Mouse (Mus musculus) megakaryocyte, embryonic 14.5 days (primary cell): Measurements from ENCODE around the gene Gm19935.

Experiments
- FLI1 ChIP-seq: IDR thresholded peaks from 2 replicates; pipeline ENCODE4 v1.6.1; 2012; ENCODE audit warnings: low read length, inconsistent platforms, mixed read lengths
- GATA1 ChIP-seq: IDR thresholded peaks from 3 replicates; pipeline ENCODE4 v1.6.1; 2012; ENCODE audit warnings: mixed read lengths, low read length, inconsistent platforms, borderline replicate concordance

GRCm38 (mm10) chr8:90794990-90795861 is 22.0 kb downstream of the Gm19935 start:
- TF ChIP-seq GATA1 (no peak), FLI1 (no peak)
